Mouse (Mus musculus) G1E (cell line): ENCODE results near the gene Dok7.

Experiments used
- CTCF ChIP-seq: IDR thresholded peaks from 2 replicates; pipeline ENCODE4 v1.5.1; 2012; ENCODE audit warnings: low read depth, low read length, inconsistent platforms, mixed read lengths
- GATA1 ChIP-seq: IDR thresholded peaks from 2 replicates; pipeline ENCODE4 v1.6.1; 2012; ENCODE audit warnings: borderline replicate concordance, low read length, inconsistent platforms, mixed read lengths

DNA sequence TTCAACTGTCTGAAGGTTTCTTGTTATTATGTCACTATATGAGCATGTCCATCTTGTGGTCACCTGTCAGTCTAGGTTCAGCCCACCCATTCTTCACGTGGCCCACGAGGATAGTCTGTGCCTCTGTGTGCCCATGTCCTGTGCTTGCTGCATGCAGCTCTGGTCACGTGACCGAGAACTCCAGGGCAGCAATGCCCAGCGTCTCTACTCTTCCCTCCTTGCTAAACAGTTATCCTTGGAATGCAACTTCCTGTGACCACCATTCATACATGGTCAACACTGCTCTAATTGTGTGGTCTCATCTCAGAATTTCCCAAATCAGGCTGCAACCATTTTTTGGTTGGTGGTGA lies 33.0 kb downstream of the Dok7 start:
- TF ChIP-seq CTCF (no peak), GATA1 (no peak)
